Mouse (Mus musculus) gastrocnemius, adult 18-20 months (tissue): ENCODE data around the gene Tex28. TPM values are rescaled to one million over a fixed set of nuclear protein-coding genes. Genes with fewer than 3 reads are reported as not detected.
"Not testable (repeated sequence)": the region's sequence is repeated elsewhere in the genome, so short reads cannot be mapped to it uniquely, and the experiment has no call there.

Experiments
- DNase-seq: peaks from one replicate; pipeline ENCODE4 v3.0.0; 2021; ENCODE audit warnings: low spot score
- long read RNA-seq, 2 experiments: library from polyadenylated mRNA; stranded (forward); transcript quantifications; one replicate each; pipeline ENCODE4 v2.0.0; 2021
- total RNA-seq, 2 experiments: library from RNA; stranded (reverse); gene quantifications; 2 replicates each; pipeline ENCODE4 v1.2.3; 2021

Gene Tex28
- total RNA-seq: not detected
- long read RNA-seq, experiment 1: 0 reads
- long read RNA-seq, experiment 2: 0 reads

DNA sequence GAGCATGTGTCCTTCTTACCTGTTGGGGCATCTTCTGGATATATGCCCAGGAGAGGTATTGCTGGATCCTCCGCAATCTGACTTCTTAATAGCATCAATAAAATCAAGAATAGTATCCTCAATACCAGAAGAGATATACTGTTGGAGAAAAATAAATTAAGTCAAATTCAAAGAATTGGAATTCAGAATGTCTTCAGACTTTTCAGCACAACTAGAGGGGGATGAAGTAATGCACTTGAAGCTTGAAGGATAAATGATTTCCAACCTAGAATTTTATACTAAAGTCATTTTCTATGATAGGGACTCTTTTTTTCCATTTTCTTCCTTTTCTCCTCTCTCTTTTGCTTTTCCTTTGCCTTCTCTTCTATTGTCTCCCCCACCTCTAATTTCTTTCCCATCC, at the start of gene Tex28:
Gene Tex28 (minus strand): TSS at position 101 of the 400 bp plus-strand sequence.
- DNase-seq: no peak

DNA sequence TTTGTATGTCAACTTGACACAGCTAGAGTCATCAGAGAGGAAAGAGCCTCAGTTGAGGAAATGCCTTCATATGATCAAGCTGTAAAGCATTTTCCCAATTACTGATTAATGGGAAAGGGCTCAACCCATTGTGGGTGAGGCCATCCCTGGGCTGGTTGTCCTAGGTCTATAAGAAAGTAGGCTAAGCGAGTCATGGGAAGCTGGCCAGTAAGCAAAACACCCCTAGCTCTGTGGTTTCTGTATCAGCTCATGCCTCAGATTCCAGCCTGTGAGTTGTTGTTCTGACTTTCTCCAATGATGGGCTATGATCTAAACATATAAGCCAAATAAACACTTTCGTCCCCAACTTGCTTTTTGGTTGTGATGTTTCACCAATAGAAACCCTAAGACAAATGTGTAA, 35.9 kb upstream of the Tex28 start:
- no peak for DNase-seq

DNA sequence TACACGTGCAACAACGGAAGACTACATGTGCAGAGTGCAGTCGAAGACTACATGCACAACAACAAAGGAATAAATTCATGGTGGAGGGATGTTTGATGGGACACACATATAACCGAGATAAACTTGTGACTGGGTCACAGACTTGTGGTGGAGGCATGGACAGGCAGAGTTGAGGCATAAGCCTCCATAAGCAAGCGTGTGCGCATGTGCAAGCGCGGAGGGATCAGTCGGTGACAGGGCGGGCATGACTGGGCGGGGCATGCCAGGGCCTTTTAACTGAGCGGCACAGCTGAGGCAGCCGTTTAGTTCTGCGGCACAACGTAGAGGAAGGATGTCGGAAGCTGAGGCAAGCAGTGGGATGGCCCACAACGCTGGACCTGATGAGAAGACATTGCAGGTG, 9.3 kb upstream of the Tex28 start, which contains the start of gene Tktl1:
Gene Tktl1 (plus strand): TSS at position 301 of the 400 bp plus-strand sequence.
- no peak for DNase-seq

GRCm38 (mm10) chrX:74135263-74135662, 32.4 kb downstream of the Tex28 start, which contains the start of gene Mecp2:
TSS of gene Mecp2 (minus strand) at chrX:74135363.
- DNase-seq: not testable (repeated sequence)

- no peak for DNase-seq
These were observed 40.5 kb downstream of the Tex28 start, which contains the start of gene Opn1mw for GRCm38 (mm10) chrX:74127164-74127563. TSS of gene Opn1mw (plus strand) at chrX:74127464.

DNA sequence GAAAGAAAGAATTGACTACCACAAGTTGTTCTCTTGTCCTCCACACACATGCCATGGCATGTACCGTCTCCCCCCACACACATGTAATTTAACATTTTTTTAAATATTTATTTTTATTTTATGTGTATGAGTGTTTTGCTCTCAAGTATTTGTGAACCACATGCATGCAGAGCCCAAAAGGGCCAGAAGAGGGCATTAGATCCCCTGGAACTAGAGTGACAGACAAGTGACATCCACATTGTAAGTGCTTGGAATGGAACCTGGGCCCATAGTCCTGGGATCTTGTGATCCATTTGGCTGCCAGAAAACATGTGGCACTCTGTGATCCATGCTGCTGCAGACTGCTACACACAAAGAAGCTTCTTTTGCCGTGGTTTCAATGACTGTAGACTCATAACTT, 42.7 kb downstream of the Tex28 start:
- DNase-seq: no peak

- DNase-seq: peak; percentile 56
These were observed 52.1 kb downstream of the Tex28 start for GRCm38 (mm10) chrX:74115511-74115910.

- DNase-seq: no peak
These were observed 53.6 kb downstream of the Tex28 start for GRCm38 (mm10) chrX:74114036-74114435.

GRCm38 (mm10) chrX:74108747-74109146, 58.9 kb downstream of the Tex28 start:
- peak; percentile 9 for DNase-seq

DNA sequence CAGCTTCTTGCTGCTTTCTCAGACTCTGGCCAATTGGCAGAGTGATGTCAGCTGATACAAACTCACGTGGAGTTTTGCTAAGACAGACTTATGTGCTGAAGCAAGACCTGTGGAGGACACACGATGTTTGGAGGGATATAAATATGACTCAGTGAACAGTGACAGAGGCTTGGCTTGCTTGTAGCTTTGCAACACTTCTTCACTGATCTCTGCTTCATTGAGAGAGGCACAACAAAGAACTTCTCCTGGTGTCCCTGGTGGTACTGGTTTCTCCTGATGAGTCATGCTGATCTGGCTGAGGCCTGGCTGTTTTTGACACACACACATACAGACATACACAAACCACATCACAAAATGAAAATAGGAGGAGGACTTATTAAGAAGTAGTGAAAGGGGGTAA, 61.7 kb downstream of the Tex28 start:
- no peak for DNase-seq

GRCm38 (mm10) chrX:74103457-74104188, 64.0 kb downstream of the Tex28 start:
- DNase-seq: peak; percentile 29

Other genes with a start within 250 kb of the Tex28 start
- under 1 TPM; 0.33 to 0.43 TPM for gene Arhgap4, start 246.0 kb downstream of the Tex28 start, total RNA-seq
- gene Naa10, start 245.9 kb downstream of the Tex28 start, total RNA-seq: 10 to 100 TPM; 50.2 to 56.5 TPM
- 1 to 10 TPM; 1.6 to 2.0 TPM for gene Renbp, start 237.0 kb downstream of the Tex28 start, total RNA-seq
- gene Hcfc1, start 201.5 kb downstream of the Tex28 start, total RNA-seq: 10 to 100 TPM; 30.2 to 31.9 TPM
- gene Irak1, start 143.9 kb downstream of the Tex28 start, total RNA-seq: 10 to 100 TPM; 35.6 to 36.1 TPM
- gene Opn1mw, start 40.4 kb downstream of the Tex28 start, total RNA-seq: not detected
- gene Mecp2, start 32.5 kb downstream of the Tex28 start, total RNA-seq: 10 to 100 TPM; 27.7 to 29.2 TPM
- gene Tktl1, start 9.4 kb upstream of the Tex28 start, total RNA-seq: not detected
- gene Flna, start 82.0 kb upstream of the Tex28 start, total RNA-seq: 10 to 100 TPM; 30.5 to 50.1 TPM
- gene Emd, start 86.8 kb upstream of the Tex28 start, total RNA-seq: 10 to 100 TPM; 25.0 to 32.4 TPM
- gene Rpl10, start 103.0 kb upstream of the Tex28 start, total RNA-seq: 100 to 1,000 TPM; 172 to 189 TPM
- 10 to 100 TPM; 40.2 to 47.4 TPM for gene Taz, start 114.1 kb upstream of the Tex28 start, total RNA-seq
- 100 to 1,000 TPM; 114 to 124 TPM for gene Dnase1l1, start 114.5 kb upstream of the Tex28 start, total RNA-seq
- 10 to 100 TPM; 92.1 to 95.3 TPM for gene Atp6ap1, start 129.3 kb upstream of the Tex28 start, total RNA-seq
- 10 to 100 TPM; 27.9 to 35.9 TPM for gene Gdi1, start 137.2 kb upstream of the Tex28 start, total RNA-seq
- 10 to 100 TPM; 21.1 to 27.3 TPM for gene Fam50a, start 145.2 kb upstream of the Tex28 start, total RNA-seq
- under 1 TPM; 0.37 to 0.52 TPM for gene Plxna3, start 161.2 kb upstream of the Tex28 start, total RNA-seq
- gene Lage3, start 185.8 kb upstream of the Tex28 start, total RNA-seq: 10 to 100 TPM; 39.8 to 40.6 TPM
- 10 to 100 TPM; 55.7 to 58.4 TPM for gene Ubl4a, start 205.4 kb upstream of the Tex28 start, total RNA-seq
- 1 to 10 TPM; 1.9 to 3.8 TPM for gene Slc10a3, start 205.5 kb upstream of the Tex28 start, total RNA-seq
- 10 to 100 TPM; 13.4 to 16.7 TPM for gene Fam3a, start 225.4 kb upstream of the Tex28 start, total RNA-seq
- gene Ikbkg, start 225.5 kb upstream of the Tex28 start, total RNA-seq: 10 to 100 TPM; 19.6 to 23.1 TPM